Mouse (Mus musculus) testis, adult 2 months (tissue): ENCODE measurements around the gene Dnajc30.
"Not testable (repeated sequence)": the region's sequence is repeated elsewhere in the genome, so short reads cannot be mapped to it uniquely, and the experiment has no call there.

Experiments
- CTCF ChIP-seq: fragments of 200-500 bp; IDR thresholded peaks from 2 replicates; pipeline ENCODE4 v1.5.1; 2012; ENCODE audit warnings: low read depth, mild to moderate bottlenecking, inconsistent platforms, low read length, moderate library complexity; ENCODE audit not compliant: control insufficient read depth, insufficient read depth, insufficient replicate concordance
- POLR2A ChIP-seq: fragments of 200-500 bp; IDR thresholded peaks from 2 replicates; pipeline ENCODE4 v1.6.1; 2012; ENCODE audit warnings: low read depth, mild to moderate bottlenecking, inconsistent platforms, low read length, moderate library complexity; ENCODE audit not compliant: control insufficient read depth

DNA sequence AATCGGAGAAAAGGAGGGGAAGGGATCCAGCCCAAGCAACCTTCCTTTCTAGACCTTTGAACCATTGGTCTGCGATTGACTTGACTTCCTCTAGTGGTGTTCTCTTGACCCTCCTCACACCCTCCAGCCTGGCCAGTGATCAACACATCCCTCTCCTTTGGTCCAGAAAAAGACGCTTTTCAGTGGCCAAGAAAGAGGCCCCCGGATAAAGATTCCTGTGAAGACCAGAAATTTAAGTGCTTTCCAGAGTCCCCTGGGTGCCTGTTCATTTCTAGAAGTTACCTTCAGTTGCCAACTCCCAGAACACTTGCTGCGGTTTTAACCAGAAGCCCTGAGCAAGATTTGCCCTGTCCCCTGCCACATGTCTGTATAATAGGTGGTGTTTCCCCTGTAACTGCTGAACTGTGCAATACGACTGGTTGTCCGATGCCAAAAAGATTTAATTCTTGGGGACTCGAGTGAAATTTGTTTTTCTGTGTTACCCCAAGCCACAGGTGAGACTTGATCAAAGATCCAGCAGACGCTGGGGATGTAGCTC lies 976 bp downstream of the Dnajc30 start, which contains the start of gene Bud23:
- not testable (repeated sequence) for TF ChIP-seq CTCF, POLR2A
